Mouse (Mus musculus) cerebellum, postnatal 25 days (tissue): ENCODE data around the gene Cinp.

Source experiments
- DNase-seq, 2 experiments: peaks; one replicate each; pipeline ENCODE4 v3.0.0; 2021; ENCODE audit warnings: mixed read lengths in 2 of 2

The Cinp gene

DNA sequence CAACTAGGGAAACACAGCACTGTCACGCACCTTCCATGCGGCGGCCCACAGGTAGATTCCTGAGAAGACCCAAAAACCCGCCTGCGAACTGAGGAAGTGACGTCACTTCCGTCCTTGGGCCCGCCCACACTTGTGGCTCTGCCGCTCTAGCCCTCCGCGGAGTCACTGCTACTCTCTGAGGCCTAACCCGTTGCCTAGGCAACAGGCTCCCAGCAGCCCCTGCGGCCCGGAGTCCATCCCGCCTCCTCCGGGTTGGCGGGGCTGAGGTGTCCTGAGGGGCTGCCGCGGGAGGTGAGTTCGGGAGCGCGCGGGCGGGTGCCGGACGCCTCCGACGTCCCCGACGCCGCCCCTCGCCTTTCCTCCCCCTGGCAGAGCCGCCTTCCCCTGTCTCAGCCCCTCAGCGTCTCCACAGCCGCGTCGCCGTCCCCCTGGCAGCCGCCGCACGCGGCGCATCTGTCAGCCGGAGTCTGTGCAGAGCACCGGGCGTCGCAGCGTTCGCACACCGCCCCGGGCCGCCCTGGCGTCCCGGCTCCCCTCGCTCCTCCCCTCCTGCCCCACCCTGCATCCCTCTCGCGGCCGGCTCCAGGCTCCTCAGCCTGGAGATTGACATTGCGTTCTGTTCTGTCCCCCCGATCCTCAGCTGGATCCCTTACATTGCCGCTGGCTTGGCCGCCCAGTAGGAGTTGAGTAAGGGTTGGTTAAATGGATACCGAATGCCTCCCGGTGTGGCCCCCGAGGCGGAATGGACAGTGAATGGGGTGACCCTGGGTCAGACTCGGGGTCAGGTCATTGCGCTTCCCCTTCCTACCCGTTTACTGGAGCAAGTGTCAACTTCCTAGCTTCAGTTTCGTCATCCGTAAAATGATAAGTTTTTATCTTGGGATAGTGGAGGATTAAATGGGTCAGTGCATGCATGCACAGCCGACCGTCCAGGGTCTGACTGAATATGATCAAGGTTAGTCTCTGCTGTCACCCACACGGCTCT is at the start of gene Cinp, which contains the start of gene Tecpr2:
Cinp (minus strand) TSS at position 110 of the 985 bp plus-strand sequence.
Tecpr2 (plus strand) TSS at position 229 of the 985 bp plus-strand sequence.
- DNase-seq = peak; percentile 96 to 98

DNA sequence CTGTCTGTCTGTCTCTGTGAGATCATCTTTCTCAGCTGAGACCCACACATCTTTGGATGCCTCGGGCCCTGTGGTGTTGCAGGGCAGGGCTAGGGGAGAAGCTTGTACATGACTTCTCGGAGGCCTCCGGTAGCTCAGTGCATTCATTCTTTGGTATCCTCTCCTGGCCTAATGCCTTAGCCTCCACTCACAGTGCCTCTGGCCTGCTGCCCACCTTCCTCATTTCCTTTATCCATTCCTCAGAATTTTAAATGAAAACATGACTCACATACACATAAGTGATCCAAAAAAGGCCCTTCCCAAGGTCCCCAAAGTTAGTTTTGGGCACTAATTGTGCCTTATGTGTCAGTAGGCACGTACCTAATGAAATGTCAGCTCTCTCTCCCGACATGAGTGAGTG is 48.6 kb upstream of the Cinp start:
- peak in 1 of 2 experiments; percentile 44 for DNase-seq

DNA sequence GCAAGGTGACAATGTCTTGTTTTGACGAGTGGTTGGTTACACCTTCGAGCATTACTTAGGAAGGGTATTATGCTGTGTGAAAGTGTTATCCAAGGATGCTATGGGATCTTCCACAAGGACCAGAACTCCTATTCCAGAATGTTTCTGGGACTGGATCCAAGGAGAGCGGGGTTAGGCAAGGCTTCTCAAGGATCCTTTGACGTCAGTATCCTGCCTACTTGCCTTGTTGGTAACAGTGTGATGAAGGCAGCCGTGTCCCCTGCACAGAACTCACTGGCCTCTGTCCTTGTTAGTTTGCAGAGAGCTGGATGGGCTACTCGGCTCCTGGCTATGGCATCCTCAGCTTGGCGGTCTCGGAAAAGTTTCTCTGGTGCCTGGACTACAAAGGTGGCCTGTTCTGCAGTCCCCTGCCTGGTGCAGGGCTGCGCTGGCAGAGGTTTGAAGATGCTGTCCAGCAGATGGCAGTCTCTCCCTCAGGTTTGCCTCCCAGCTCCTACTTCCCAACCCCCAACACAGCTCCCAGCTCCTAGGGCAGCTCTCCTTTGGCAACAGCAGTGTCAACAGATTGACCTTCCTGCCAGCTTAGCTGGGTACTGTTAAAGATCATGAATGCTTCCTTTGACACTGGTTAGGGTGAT is 47.2 kb upstream of the Cinp start:
- peak; percentile 92 to 94 for DNase-seq

DNA sequence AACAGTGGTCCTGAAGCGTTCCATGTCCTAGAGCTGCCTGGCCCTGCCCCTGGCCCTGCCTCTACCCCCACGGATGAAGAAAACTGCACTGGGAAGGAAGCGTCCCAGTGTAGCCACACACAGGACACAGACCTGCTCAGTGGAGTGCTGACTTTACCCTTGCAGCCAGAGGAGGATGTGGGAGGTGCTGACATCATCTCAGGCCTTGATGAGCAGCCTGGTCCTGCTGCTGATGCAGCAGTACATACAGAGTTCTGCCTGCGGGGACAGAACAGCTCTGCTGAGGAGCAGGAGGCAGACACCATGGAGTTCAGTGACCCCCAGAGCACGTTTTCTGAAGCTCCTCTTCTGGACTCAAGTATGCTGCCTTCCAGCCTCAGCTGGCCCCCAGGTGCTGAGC is 43.9 kb upstream of the Cinp start:
- no peak for DNase-seq

DNA sequence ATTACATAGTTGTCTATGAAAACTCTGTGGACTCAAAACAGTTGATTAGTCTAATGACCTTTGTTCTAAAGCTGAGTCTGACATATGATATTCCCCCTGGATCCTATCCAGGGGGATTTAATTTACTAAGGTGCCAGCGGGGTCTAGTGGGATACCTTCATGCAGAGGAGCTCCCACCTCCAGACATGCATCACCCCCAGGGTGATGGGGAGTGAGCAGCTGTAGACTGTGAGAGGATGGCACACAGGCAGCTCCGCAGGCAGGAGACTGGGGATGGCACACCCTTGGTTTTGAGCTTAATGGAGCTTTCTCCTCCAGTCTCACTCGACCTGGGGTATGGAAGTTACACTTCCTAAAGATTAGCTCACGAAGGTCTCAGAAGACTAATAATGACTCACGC is 32.6 kb upstream of the Cinp start:
- no peak for DNase-seq

DNA sequence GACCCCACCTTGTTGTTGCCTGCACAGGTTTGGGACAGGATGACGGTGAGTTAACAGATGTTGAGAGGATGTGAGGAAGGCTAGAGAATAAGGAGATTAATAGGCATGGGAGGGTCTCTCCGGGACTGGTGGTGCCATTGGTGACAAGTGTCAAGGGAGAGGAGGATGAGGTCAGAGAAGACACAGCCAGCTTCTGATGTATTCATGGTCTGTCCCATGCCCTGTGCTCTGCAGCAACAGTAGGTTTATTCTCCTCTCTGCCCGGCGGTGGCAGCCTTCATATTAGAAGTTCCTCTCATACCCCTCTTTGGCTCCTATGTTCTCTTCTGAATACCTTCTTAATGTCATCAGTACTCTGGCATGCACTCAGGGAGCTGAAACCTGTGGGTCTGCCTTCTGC is 31.3 kb upstream of the Cinp start:
- no peak for DNase-seq

GRCm38 (mm10) chr12:110915761-110916160 is 26.8 kb upstream of the Cinp start:
- no peak for DNase-seq

GRCm38 (mm10) chr12:110909962-110910361 is 21.0 kb upstream of the Cinp start:
- no peak for DNase-seq

- DNase-seq = no peak
Observed at GRCm38 (mm10) chr12:110907845-110908244, 18.9 kb upstream of the Cinp start.

GRCm38 (mm10) chr12:110903536-110903935 is 14.6 kb upstream of the Cinp start:
- peak in 1 of 2 experiments; percentile 21 for DNase-seq

DNA sequence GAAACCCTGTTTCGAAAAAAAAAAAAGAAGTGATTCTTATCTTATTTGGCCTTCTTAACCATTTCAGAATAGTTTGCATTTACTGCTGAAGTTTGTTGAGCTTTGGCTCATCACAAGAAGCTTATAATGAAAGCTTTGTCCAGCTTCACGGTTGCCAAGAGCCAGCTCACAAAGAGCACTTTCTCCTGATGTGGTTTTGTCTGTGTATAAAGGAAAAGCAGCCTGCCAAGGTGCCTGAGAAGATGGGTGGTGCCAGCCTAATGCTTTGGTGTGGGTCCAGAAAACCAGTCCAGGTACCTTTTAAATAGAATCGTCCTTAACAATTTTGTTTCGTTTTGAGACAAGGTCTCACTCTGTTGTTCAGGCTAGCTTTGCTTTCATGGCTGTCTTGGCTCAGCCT is 13.2 kb upstream of the Cinp start:
- no peak for DNase-seq

- DNase-seq = no peak
Observed at GRCm38 (mm10) chr12:110891887-110892286, 2.9 kb upstream of the Cinp start.

DNA sequence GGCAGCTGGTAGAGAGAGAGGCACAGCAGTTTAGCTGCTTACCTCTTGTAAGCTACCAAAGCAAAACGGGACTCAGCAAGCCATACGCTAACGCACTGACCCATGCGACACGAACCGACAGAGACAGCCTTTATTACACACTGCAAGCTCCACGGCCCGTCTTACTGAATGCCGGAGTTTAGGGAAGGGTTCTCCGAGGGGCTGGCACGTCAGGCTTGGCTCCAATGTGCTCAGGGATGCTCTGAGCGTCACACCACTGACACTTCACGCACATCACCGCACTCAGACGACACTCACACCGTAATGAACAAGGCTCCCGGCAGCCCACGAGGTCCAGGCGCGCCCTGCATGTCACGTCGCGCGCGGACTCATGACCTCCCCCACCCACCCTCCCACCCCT is 339 bp downstream of the Cinp start:
- DNase-seq = no peak

- no peak for DNase-seq
Observed at GRCm38 (mm10) chr12:110888106-110888505, 839 bp downstream of the Cinp start.

DNA sequence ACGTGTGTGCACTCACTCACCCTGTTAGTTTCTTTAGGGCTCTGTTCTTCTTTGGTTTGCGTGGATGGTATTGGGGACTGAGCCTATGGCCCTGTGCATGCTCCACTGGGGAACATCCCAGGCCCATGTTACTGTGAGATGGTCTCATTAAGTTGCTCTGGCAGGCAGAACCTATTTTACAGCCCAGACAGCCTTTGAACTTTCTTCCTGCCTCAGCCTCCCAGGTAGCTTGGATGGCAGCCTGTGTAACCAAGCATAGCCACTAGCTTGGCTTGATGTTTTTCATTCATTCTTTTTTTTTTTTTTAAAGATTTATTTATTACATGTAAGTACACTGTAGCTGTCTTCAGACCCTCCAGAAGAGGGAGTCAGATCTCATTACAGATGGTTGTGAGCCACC is 3.7 kb downstream of the Cinp start:
- DNase-seq = no peak

GRCm38 (mm10) chr12:110882291-110882690 is 6.7 kb downstream of the Cinp start:
- DNase-seq = peak in 1 of 2 experiments; percentile 31

- no peak for DNase-seq
Observed at GRCm38 (mm10) chr12:110875351-110875750, 13.6 kb downstream of the Cinp start.

DNA sequence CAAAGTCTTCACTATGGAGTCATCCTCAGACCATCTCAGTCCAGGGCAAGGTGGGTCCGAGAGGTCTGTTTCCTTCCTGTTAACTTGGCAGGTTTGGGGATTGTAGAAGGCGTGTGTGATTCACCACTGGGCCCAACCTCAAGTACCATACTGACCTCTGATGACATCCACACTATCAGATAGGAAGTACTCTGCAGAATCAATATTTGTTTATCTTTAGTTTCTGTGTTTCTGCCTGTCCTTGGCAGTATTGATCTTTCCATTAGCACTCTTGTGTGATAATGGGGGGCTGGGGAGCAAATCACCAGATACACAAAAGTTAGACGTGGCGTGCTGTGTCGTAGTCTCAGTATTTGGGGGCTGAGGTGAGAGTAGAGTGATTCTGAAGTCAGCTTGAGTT is 17.7 kb downstream of the Cinp start:
- DNase-seq = no peak

GRCm38 (mm10) chr12:110870107-110870506 is 18.8 kb downstream of the Cinp start:
- DNase-seq = no peak

DNA sequence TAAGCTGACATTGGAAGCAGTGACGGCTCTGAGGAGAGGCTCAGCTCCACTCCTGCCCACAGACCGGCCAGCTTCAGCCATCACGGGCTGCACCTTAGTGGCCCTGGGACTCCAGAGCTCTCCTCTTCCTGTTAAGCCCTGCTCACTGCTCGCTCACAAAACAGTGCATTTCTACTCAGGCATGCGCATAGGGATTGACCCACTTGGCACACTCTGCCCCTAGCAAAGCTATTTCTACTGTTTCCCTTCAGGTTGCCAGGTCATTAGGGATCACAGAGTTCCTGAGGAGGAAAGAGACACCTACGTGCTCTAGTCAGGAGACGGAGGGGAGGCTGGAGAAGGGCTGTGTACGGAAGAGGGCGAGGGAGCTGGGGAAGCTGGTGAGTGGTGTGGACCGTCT is 23.0 kb downstream of the Cinp start:
- peak; percentile 26 to 44 for DNase-seq

DNA sequence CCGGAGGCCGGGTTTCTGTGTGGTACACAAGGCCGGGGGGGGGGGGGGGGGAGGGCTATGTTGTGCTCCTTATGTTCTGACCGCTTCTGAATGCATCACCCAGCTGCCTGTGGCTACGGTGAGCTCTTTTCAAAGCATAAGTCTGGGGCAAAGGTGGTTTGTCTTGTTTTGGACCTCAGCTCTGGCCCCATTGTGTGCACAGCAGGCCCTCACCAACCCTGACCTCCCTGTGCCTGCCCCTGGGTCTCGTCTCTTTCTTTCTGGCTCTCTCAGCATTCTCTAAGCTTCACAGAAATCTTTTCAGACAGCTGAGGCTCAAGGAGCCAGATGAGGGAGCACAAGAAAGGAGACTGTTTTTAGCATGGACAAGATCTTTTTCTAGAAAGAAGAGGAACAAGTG is 23.4 kb downstream of the Cinp start:
- DNase-seq = no peak

GRCm38 (mm10) chr12:110864008-110864407 is 24.9 kb downstream of the Cinp start:
- no peak for DNase-seq

DNA sequence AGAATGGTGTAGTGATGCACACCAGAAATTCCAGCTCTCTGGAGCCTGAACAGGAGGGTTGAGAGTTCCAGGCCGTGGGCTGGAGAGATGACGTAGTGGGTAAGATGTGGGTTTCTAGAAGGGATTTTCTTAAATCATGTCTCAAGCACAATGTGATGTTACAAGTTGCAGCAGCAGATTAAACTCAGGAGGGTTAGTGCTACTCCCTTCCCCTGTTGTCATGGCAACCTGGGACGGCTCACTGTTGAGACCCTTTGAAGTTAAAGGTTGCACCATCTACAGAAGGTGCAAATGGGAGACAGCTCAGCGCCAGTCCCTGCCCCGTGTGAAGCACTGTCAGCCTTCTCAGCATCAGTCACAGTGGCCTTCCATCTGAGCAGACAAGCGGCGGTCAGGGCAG is 27.7 kb downstream of the Cinp start:
- no peak for DNase-seq

DNA sequence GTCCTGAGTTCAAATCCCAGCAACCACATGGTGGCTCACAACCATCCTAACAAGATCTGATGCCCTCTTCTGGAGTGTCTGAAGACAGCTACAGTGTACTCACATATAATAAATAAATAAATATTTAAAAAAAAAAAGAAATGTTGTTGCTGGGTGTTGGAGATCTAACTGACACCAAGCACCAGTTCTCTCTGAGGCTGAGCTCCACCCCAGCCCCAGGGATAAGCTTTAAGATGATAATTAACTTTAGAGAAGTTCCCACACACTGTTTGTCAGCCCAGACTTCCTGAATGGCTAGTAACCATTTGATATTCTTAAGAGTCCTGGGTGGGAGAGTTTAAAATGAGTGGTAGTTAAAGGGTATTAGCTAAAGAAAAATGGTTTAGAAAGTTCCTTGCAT is 28.7 kb downstream of the Cinp start:
- no peak for DNase-seq
